Mouse (Mus musculus) heart, postnatal 0 days (tissue): Measurements from ENCODE around the gene Itga11. TPM values are rescaled to one million over a fixed set of nuclear protein-coding genes. Genes with fewer than 3 reads are reported as not detected.
A peak's percentile ranks its signal among the peaks of the same experiment; 100 is the strongest.

ENCODE experiments used
- ATAC-seq: fragments of 200-750 bp; cut with Nextera tagmentation; 2 replicates; pipeline ENCODE4 v1.8.0; 2017; ENCODE audit warnings: low read depth, moderate number of reproducible peaks, moderate library complexity; ENCODE audit not compliant: insufficient read depth
- DNase-seq: peaks from one replicate; pipeline ENCODE4 v3.0.0-alpha.2; 2016; ENCODE audit warnings: low spot score
- H3K27ac ChIP-seq: fragments of 300-500 bp; sonication (generic); 2 replicates; pipeline ENCODE4 v1.5.1; 2014; ENCODE audit warnings: low read depth, mild to moderate bottlenecking
- H3K27me3 ChIP-seq: fragments of 300-500 bp; sonication (generic); 2 replicates; pipeline ENCODE4 v1.6.1; 2014; ENCODE audit warnings: low read length, mixed read lengths; ENCODE audit not compliant: control insufficient read depth, insufficient read depth
- H3K36me3 ChIP-seq: fragments of 300-500 bp; sonication (generic); replicated peaks from 2 replicates; pipeline ENCODE4 v1.6.1; 2014; ENCODE audit warnings: low read length, mixed read lengths; ENCODE audit not compliant: control insufficient read depth, insufficient read depth
- H3K4me1 ChIP-seq: fragments of 300-500 bp; sonication (generic); 2 replicates; pipeline ENCODE4 v1.6.1; 2014; ENCODE audit warnings: antibody characterized with exemption; ENCODE audit not compliant: control insufficient read depth, insufficient read depth
- H3K4me2 ChIP-seq: fragments of 300-500 bp; sonication (generic); 2 replicates; pipeline ENCODE4 v1.6.1; 2014; ENCODE audit warnings: low read depth, mild to moderate bottlenecking, low read length, moderate library complexity
- H3K4me3 ChIP-seq: fragments of 300-500 bp; sonication (generic); 2 replicates; pipeline ENCODE4 v1.5.1; 2014; ENCODE audit warnings: low read depth, low read length
- H3K9ac ChIP-seq: fragments of 300-500 bp; sonication (generic); replicated peaks from 2 replicates; pipeline ENCODE4 v1.6.1; 2014; ENCODE audit warnings: low read depth, low read length, mixed read lengths
- H3K9me3 ChIP-seq: fragments of 300-500 bp; sonication (generic); replicated peaks from 2 replicates; pipeline ENCODE4 v1.6.1; 2016; ENCODE audit warnings: low read length; ENCODE audit not compliant: control insufficient read depth
- CTCF ChIP-seq: IDR thresholded peaks from 2 replicates; pipeline ENCODE4 v1.5.1; 2016; ENCODE audit warnings: antibody characterized with exemption, control low read depth, low read depth
- EP300 ChIP-seq: IDR thresholded peaks from 2 replicates; pipeline ENCODE4 v1.6.1; 2016; ENCODE audit warnings: antibody characterized with exemption, low read depth
- WGBS: fragments of 180-500 bp; shearing (Covaris S2); extraction: QIAGEN DNeasy Blood & Tissue Kit; methylation state at CpG from one replicate; pipeline ENCODE4 v1.1.7; 2014; 5-methylcytosine and 5-hydroxymethylcytosine counted together
- polyA plus RNA-seq: library from polyadenylated mRNA; unstranded; fragments of >200 nt; fragmentation: Nextera tagmentation; extraction: Ambion mirVana; gene quantifications from 2 replicates; pipeline ENCODE4 v1.2.1, GENCODE M21; 2015
- total RNA-seq: library from RNA; depleted of rRNA; stranded (reverse); fragments of >200 nt; gene quantifications from 2 replicates; pipeline ENCODE4 v1.2.3, GENCODE M21; 2014; ENCODE audit warnings: low replicate concordance

The Itga11 gene
- total and polyA plus RNA-seq, 2 experiments from 2014 or later: 0.07 to 0.65 TPM

GRCm38 (mm10) chr9:62689748-62690147, 12.1 kb downstream of the Itga11 start:
- 86% methylated on average over 10 of the region's 10 CpGs for WGBS
- DNase-seq (no peak), ATAC-seq (no peak)
- TF ChIP-seq EP300: no peak
- Histone ChIP-seq H3K9me3 (no peaks in the 10 kb centered on the region), H3K9ac (no peak overlapping the region), H3K4me3 (no peak overlapping the region), H3K4me2 (no peak overlapping the region), H3K27me3 (no peaks in the 10 kb centered on the region), H3K36me3 (no peaks in the 10 kb centered on the region), H3K4me1 (no peaks in the 10 kb centered on the region), H3K27ac (no peak overlapping the region)

DNA sequence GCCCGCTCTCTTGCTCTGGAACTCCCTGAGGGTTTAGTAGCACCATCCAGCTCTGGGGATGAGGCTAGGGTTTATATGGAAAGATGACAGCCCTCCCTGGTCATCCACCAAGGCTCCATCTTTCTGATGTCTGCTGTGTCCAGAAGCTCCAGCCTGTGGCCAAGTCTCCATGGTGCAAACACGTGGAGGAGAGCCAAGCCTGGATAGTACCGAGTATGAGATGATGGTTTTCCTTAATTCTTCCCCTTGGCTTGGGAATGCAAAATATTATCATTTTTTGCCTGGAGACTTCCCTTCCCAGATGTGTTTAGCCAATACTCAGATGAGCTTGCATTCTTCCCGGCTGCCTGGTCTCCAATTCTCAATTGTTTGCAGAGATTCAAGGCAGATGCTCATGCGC, 16.4 kb downstream of the Itga11 start:
- no peak for DNase-seq
- no peak overlapping the region for H3K9ac ChIP-seq
- WGBS: 80% methylated on average over 5 of the region's 5 CpGs
- H3K27ac ChIP-seq: no peak overlapping the region
- H3K9me3 ChIP-seq: no peaks in the 10 kb centered on the region
- no peak overlapping the region for H3K4me2 ChIP-seq
- H3K36me3 ChIP-seq: no peaks in the 10 kb centered on the region
- no peaks in the 10 kb centered on the region for H3K27me3 ChIP-seq
- no peak overlapping the region for H3K4me3 ChIP-seq
- no peak for ATAC-seq
- TF ChIP-seq CTCF: no peak
- no peak for TF ChIP-seq EP300
- peaks cover 11% of the 10 kb centered on the region for H3K4me1 ChIP-seq

DNA sequence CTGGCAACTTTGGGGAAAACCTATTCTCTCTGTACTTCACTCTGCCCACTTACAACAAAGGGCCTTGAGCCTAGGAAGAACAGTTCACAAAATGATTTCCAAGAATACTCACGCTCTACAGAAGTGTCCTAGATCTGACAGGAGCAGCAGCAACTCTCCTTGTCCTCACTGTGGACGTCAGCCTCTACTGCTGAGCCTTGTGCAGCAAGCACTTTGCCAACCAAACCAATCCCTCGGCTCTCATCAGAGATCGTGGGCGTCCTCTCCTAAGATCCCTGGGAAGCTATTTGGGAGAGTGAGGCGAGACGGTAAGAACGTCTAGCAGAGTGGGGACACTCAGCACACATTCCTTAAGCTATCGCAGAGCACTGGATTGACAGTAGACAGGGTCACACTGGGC, 17.6 kb downstream of the Itga11 start:
- Histone ChIP-seq H3K27me3 (no peaks in the 10 kb centered on the region), H3K9me3 (no peaks in the 10 kb centered on the region), H3K4me3 (no peak overlapping the region), H3K4me1 (peaks cover 11% of the 10 kb centered on the region), H3K36me3 (no peaks in the 10 kb centered on the region), H3K4me2 (no peak overlapping the region), H3K9ac (no peak overlapping the region), H3K27ac (no peak overlapping the region)
- TF ChIP-seq EP300: no peak
- TF ChIP-seq CTCF: no peak
- ATAC-seq (no peak), DNase-seq (no peak)
- 33% methylated on average over 9 of the region's 9 CpGs for WGBS

- no peaks in the 10 kb centered on the region for H3K36me3 ChIP-seq
- H3K9me3 ChIP-seq: no peaks in the 10 kb centered on the region
- no peaks in the 10 kb centered on the region for H3K27me3 ChIP-seq
- no peak overlapping the region for H3K27ac ChIP-seq
- no peak for TF ChIP-seq CTCF
- no peak for TF ChIP-seq EP300
- DNase-seq (no peak), ATAC-seq (peak; percentile 67; the same call in 1 of the 2 replicates)
- H3K4me3 ChIP-seq: no peak overlapping the region
- 47% methylated on average over 4 of the region's 4 CpGs for WGBS
- H3K9ac ChIP-seq: no peak overlapping the region
- H3K4me2 ChIP-seq: no peak overlapping the region
- peaks cover 11% of the 10 kb centered on the region for H3K4me1 ChIP-seq
Measured at GRCm38 (mm10) chr9:62696799-62697198, 19.2 kb downstream of the Itga11 start.

- WGBS: 84% methylated on average over 4 of the region's 4 CpGs
- ATAC-seq: no peak
- H3K27ac ChIP-seq: no peak overlapping the region
- no peaks in the 10 kb centered on the region for H3K4me1 ChIP-seq
- TF ChIP-seq CTCF: no peak
- TF ChIP-seq EP300: no peak
- no peak overlapping the region for H3K4me3 ChIP-seq
- DNase-seq: no peak
- H3K36me3 ChIP-seq: no peaks in the 10 kb centered on the region
- no peak overlapping the region for H3K4me2 ChIP-seq
- H3K9me3 ChIP-seq: no peaks in the 10 kb centered on the region
- H3K27me3 ChIP-seq: peaks cover 3% of the 10 kb centered on the region; the same call in 1 of the 2 replicates
- H3K9ac ChIP-seq: no peak overlapping the region
Measured at GRCm38 (mm10) chr9:62707267-62707666, 29.6 kb downstream of the Itga11 start.

GRCm38 (mm10) chr9:62707870-62708269, 30.2 kb downstream of the Itga11 start:
- Histone ChIP-seq H3K27ac (no peak overlapping the region), H3K36me3 (no peaks in the 10 kb centered on the region), H3K4me1 (no peaks in the 10 kb centered on the region), H3K4me3 (no peak overlapping the region), H3K4me2 (no peak overlapping the region), H3K9ac (no peak overlapping the region), H3K9me3 (no peaks in the 10 kb centered on the region), H3K27me3 (peaks cover 3% of the 10 kb centered on the region; the same call in 1 of the 2 replicates)
- 44% methylated on average over 6 of the region's 6 CpGs for WGBS
- no peak for DNase-seq
- TF ChIP-seq EP300: no peak
- no peak for TF ChIP-seq CTCF
- no peak for ATAC-seq
